Mouse (Mus musculus) heart, postnatal 0 days (tissue): Measurements from ENCODE around the gene Cdkn1c. TPM values are rescaled to one million over a fixed set of nuclear protein-coding genes. Genes with fewer than 3 reads are reported as not detected.

Source experiments
- ATAC-seq: fragments of 200-750 bp; cut with Nextera tagmentation; 2 replicates; pipeline ENCODE4 v1.8.0; 2017; ENCODE audit warnings: low read depth, moderate number of reproducible peaks, moderate library complexity; ENCODE audit not compliant: insufficient read depth
- DNase-seq: peaks from one replicate; pipeline ENCODE4 v3.0.0-alpha.2; 2016; ENCODE audit warnings: low spot score
- H3K27ac ChIP-seq: fragments of 300-500 bp; sonication (generic); 2 replicates; pipeline ENCODE4 v1.5.1; 2014; ENCODE audit warnings: low read depth, mild to moderate bottlenecking
- H3K27me3 ChIP-seq: fragments of 300-500 bp; sonication (generic); 2 replicates; pipeline ENCODE4 v1.6.1; 2014; ENCODE audit warnings: low read length, mixed read lengths; ENCODE audit not compliant: control insufficient read depth, insufficient read depth
- H3K36me3 ChIP-seq: fragments of 300-500 bp; sonication (generic); replicated peaks from 2 replicates; pipeline ENCODE4 v1.6.1; 2014; ENCODE audit warnings: low read length, mixed read lengths; ENCODE audit not compliant: control insufficient read depth, insufficient read depth
- H3K4me1 ChIP-seq: fragments of 300-500 bp; sonication (generic); 2 replicates; pipeline ENCODE4 v1.6.1; 2014; ENCODE audit warnings: antibody characterized with exemption; ENCODE audit not compliant: control insufficient read depth, insufficient read depth
- H3K4me2 ChIP-seq: fragments of 300-500 bp; sonication (generic); 2 replicates; pipeline ENCODE4 v1.6.1; 2014; ENCODE audit warnings: low read depth, mild to moderate bottlenecking, low read length, moderate library complexity
- H3K4me3 ChIP-seq: fragments of 300-500 bp; sonication (generic); 2 replicates; pipeline ENCODE4 v1.5.1; 2014; ENCODE audit warnings: low read depth, low read length
- H3K9ac ChIP-seq: fragments of 300-500 bp; sonication (generic); replicated peaks from 2 replicates; pipeline ENCODE4 v1.6.1; 2014; ENCODE audit warnings: low read depth, low read length, mixed read lengths
- H3K9me3 ChIP-seq: fragments of 300-500 bp; sonication (generic); replicated peaks from 2 replicates; pipeline ENCODE4 v1.6.1; 2016; ENCODE audit warnings: low read length; ENCODE audit not compliant: control insufficient read depth
- CTCF ChIP-seq: IDR thresholded peaks from 2 replicates; pipeline ENCODE4 v1.5.1; 2016; ENCODE audit warnings: antibody characterized with exemption, control low read depth, low read depth
- EP300 ChIP-seq: IDR thresholded peaks from 2 replicates; pipeline ENCODE4 v1.6.1; 2016; ENCODE audit warnings: antibody characterized with exemption, low read depth
- WGBS: fragments of 180-500 bp; shearing (Covaris S2); extraction: QIAGEN DNeasy Blood & Tissue Kit; methylation state at CpG from one replicate; pipeline ENCODE4 v1.1.7; 2014; 5-methylcytosine and 5-hydroxymethylcytosine counted together
- polyA plus RNA-seq: library from polyadenylated mRNA; unstranded; fragments of >200 nt; fragmentation: Nextera tagmentation; extraction: Ambion mirVana; gene quantifications from 2 replicates; pipeline ENCODE4 v1.2.1, GENCODE M21; 2015
- total RNA-seq: library from RNA; depleted of rRNA; stranded (reverse); fragments of >200 nt; gene quantifications from 2 replicates; pipeline ENCODE4 v1.2.3, GENCODE M21; 2014; ENCODE audit warnings: low replicate concordance; rRNA removed

Gene Cdkn1c
- total and polyA plus RNA-seq, 2 experiments from 2014 or later: 81.3 to 94.6 TPM

DNA sequence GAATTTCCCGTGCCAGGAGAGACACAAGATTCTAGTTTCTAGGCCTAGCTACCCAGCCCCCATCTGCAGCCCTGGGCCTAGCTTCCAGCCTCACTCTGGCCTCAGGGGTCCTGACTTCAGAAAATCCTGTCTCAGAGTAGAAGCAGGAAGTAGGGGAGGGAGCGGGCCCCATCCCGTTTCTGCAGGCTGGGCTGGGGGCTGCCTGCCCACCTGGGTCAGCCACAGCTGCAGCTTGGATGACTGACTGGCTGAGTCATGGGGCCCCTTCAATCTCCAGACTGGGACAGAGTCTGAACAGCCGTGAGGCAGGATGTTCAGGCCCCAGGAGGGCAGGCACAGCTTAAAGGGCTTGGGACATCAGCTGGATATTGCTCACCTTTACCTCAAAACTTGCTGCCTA, 45.8 kb downstream of the Cdkn1c start:
- Histone ChIP-seq H3K9ac (no peak overlapping the region), H3K4me1 (0 out of 2 replicates have a peak, but pooled peaks cover 5% of the 10 kb centered on the region), H3K27me3 (no peaks in the 10 kb centered on the region), H3K4me3 (no peak overlapping the region), H3K27ac (peak overlapping the region; percentile 35; the same call in 1 of the 2 replicates), H3K9me3 (no peaks in the 10 kb centered on the region), H3K36me3 (no peaks in the 10 kb centered on the region), H3K4me2 (no peak overlapping the region)
- TF ChIP-seq EP300 (no peak), CTCF (no peak)
- DNase-seq (no peak), ATAC-seq (no peak)
- WGBS: 49% methylated on average over 4 of the region's 4 CpGs

GRCm38 (mm10) chr7:143412606-143413005, 48.2 kb downstream of the Cdkn1c start:
- ATAC-seq (no peak), DNase-seq (no peak)
- H3K27me3 ChIP-seq: no peaks in the 10 kb centered on the region
- H3K4me3 ChIP-seq: no peak overlapping the region
- H3K27ac ChIP-seq: no peak overlapping the region
- H3K9ac ChIP-seq: no peak overlapping the region
- no peak overlapping the region for H3K4me2 ChIP-seq
- TF ChIP-seq CTCF (no peak), EP300 (no peak)
- 63% methylated on average over 6 of the region's 6 CpGs for WGBS
- no peaks in the 10 kb centered on the region for H3K36me3 ChIP-seq
- no peaks in the 10 kb centered on the region for H3K9me3 ChIP-seq
- peaks cover 14% of the 10 kb centered on the region; the same call in 1 of the 2 replicates for H3K4me1 ChIP-seq

GRCm38 (mm10) chr7:143408615-143409021, 52.2 kb downstream of the Cdkn1c start:
- WGBS: 64% methylated on average over 13 of the region's 13 CpGs
- H3K4me3 ChIP-seq: no peak overlapping the region
- TF ChIP-seq EP300 (no peak), CTCF (no peak)
- no peaks in the 10 kb centered on the region for H3K36me3 ChIP-seq
- no peak overlapping the region for H3K9ac ChIP-seq
- H3K27me3 ChIP-seq: no peaks in the 10 kb centered on the region
- DNase-seq (no peak), ATAC-seq (peak; percentile 39; the same call in 1 of the 2 replicates)
- peak overlapping the region; percentile 44 for H3K27ac ChIP-seq
- peaks cover 17% of the 10 kb centered on the region; the same call in 1 of the 2 replicates for H3K4me1 ChIP-seq
- no peaks in the 10 kb centered on the region for H3K9me3 ChIP-seq
- H3K4me2 ChIP-seq: no peak overlapping the region

Other genes with a start within 250 kb of the Cdkn1c start
- 0.27 TPM in 1 of 2 replicates, not detected in the other for gene Slc22a18, start 12.7 kb upstream of the Cdkn1c start, total RNA-seq
- gene Slc22a18, start 12.7 kb upstream of the Cdkn1c start, polyA plus RNA-seq: 0.60 and 0.93 TPM in 2 replicates
- gene Phlda2, start 42.1 kb upstream of the Cdkn1c start, total RNA-seq: 1.0 TPM in 1 of 2 replicates, not detected in the other
- gene Phlda2, start 42.1 kb upstream of the Cdkn1c start, polyA plus RNA-seq: not detected in 2 replicates
- gene Nap1l4, start 88.1 kb upstream of the Cdkn1c start, total RNA-seq: 142 and 153 TPM in 2 replicates
- gene Nap1l4, start 88.1 kb upstream of the Cdkn1c start, polyA plus RNA-seq: 193 and 200 TPM in 2 replicates
- gene Cars, start 139.0 kb upstream of the Cdkn1c start, total RNA-seq: 7.0 and 15.4 TPM in 2 replicates
- 14.7 TPM in 2 replicates for gene Cars, start 139.0 kb upstream of the Cdkn1c start, polyA plus RNA-seq
- 0.12 and 0.84 TPM in 2 replicates for gene Tnfrsf26, start 167.7 kb upstream of the Cdkn1c start, total RNA-seq
- gene Tnfrsf26, start 167.7 kb upstream of the Cdkn1c start, polyA plus RNA-seq: 0.37 and 0.38 TPM in 2 replicates
- gene Tnfrsf22, start 188.6 kb upstream of the Cdkn1c start, total RNA-seq: 1.9 and 3.2 TPM in 2 replicates
- 2.6 and 2.9 TPM in 2 replicates for gene Tnfrsf22, start 188.6 kb upstream of the Cdkn1c start, polyA plus RNA-seq
- gene Tnfrsf23, start 224.8 kb upstream of the Cdkn1c start, total RNA-seq: 2.0 and 2.5 TPM in 2 replicates
- 1.9 and 2.3 TPM in 2 replicates for gene Tnfrsf23, start 224.8 kb upstream of the Cdkn1c start, polyA plus RNA-seq